Comparison of ENCODE assay signal across 8 mouse cellular contexts in genomic region chr7:143822375-143823265, GRCm38 (mm10). TPM values are rescaled to one million over a fixed set of nuclear protein-coding genes. Genes with fewer than 3 reads are reported as not detected.
DNase-seq lines count a peak whose midpoint lies in the region; ATAC-seq lines count a peak whose summit lies in the region.

Gene Nadsyn1 (minus strand): TSS chr7:143822849.
Gene Dhcr7 (plus strand): TSS chr7:143823145.

- H3K4me2 ChIP-seq in hindbrain, embryonic 13.5 days = peak within 1 kb of the TSS; percentile 79

- peak within 1 kb of the TSS; percentile 87 for H3K27ac ChIP-seq in hindbrain, embryonic 13.5 days

- DNase-seq in NIH3T3 (ENCODE audit: low read depth) = peak; percentile 98
- DNase-seq in cerebellum, postnatal 10 days = peak; percentile 99 to 100
- peak; percentile 97 to 98 for DNase-seq in frontal cortex, postnatal 14 days (ENCODE audit: low spot score in 2 of 2)
- peak; percentile 96 for DNase-seq in layer of hippocampus, postnatal 25 days (ENCODE audit: extremely low spot score in 1 of 2, low spot score in 1 of 2)
- DNase-seq in lung, postnatal 25 days (ENCODE audit: low spot score) = peak; percentile 99
- DNase-seq in retina, embryonic 14.5 days (ENCODE audit: low spot score) = peak; percentile 99
- peak; percentile 100 for DNase-seq in thymus, postnatal 4 days

- H3K9me3 ChIP-seq in hindbrain, embryonic 13.5 days = no peaks in the 10 kb centered on the region

- no peaks in the 10 kb centered on the region for H3K27me3 ChIP-seq in hindbrain, embryonic 13.5 days

- peak; percentile 98 for ATAC-seq in hindbrain, embryonic 13.5 days (ENCODE audit: low FRiP score)

- under 1% methylated on average over 40 of the region's 40 CpGs for WGBS in hindbrain, embryonic 13.5 days

- peaks cover 20% of the 10 kb centered on the region for H3K4me1 ChIP-seq in hindbrain, embryonic 13.5 days (replicated peaks)

- H3K36me3 ChIP-seq in hindbrain, embryonic 13.5 days = peaks cover 13% of the 10 kb centered on the region

- H3K9ac ChIP-seq in hindbrain, embryonic 13.5 days = peak within 1 kb of the TSS; percentile 79

- H3K4me3 ChIP-seq in hindbrain, embryonic 13.5 days = peak within 1 kb of the TSS; percentile 64

RNA-seq across cellular contexts. Expression of gene Nadsyn1, which starts in this region (rescaled TPM):
- 5.4 and 7.6 TPM in 2 replicates for polyA plus RNA-seq in hindbrain, embryonic 13.5 days (2015; fragmentation: Nextera tagmentation; extraction: Ambion mirVana)
- total RNA-seq in layer of hippocampus, postnatal 25 days (2021) = 1 to 10 TPM; 6.2 to 7.3 TPM

RNA-seq across cellular contexts. Expression of gene Dhcr7, which starts in this region (rescaled TPM):
- 51.7 and 54.5 TPM in 2 replicates for polyA plus RNA-seq in hindbrain, embryonic 13.5 days (2015; fragmentation: Nextera tagmentation; extraction: Ambion mirVana)
- 10 to 100 TPM; 44.7 to 51.3 TPM for total RNA-seq in layer of hippocampus, postnatal 25 days (2021)

Comparison
In these comparisons a context has a peak if more than half of its experiments do, and no peak if none do; other contexts are left out.
1. Peak in every context shown above with its lines: DNase-seq, ATAC-seq, H3K4me3 ChIP-seq and H3K27ac ChIP-seq.